ENCODE assay signal across 28 mouse cellular contexts in the genomic region with DNA sequence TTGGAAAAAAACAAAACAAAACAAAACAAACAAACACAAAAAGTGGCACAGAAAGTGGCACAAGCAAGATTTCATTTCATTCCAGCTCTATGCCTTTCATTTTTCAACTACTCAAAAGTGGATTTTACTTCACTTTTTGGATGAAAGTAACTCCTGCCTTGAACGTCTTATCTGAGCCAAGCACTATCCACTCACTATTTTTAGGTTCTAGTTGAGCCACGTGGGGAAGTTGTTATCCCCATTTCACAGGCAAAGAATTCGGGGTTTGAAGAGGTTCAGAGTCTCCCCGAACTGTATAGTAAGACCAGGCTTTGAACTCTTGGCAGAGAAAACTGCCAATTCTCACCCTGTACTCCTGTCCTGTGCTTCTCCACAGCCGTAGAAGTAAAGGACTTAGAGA. TPM values are rescaled to one million over a fixed set of nuclear protein-coding genes. Genes with fewer than 3 reads are reported as not detected.
DNase-seq lines count a peak whose midpoint lies in the region; ATAC-seq and TF ChIP-seq lines count a peak whose summit lies in the region.
"Had no signal": no experiment of that assay in that cellular context is flagged by ENCODE, and none has a peak within 500 bp of the region (broad histone marks: within the 10 kb centered on the region; RNA-seq: fewer than 3 reads in every experiment).

No protein-coding gene starts in this region.

- TF ChIP-seq CTCF in liver, postnatal 0 days (IDR thresholded peaks at IDR 0.05; ENCODE audit: low read depth) = no peak
- no peak for TF ChIP-seq CTCF in layer of hippocampus, adult 2 months (conservative IDR thresholded peaks at IDR 0.05)

- H3K27me3 ChIP-seq in heart, embryonic 12.5 days (replicated peaks) = no peaks in the 10 kb centered on the region
- no peaks in the 10 kb centered on the region for H3K27me3 ChIP-seq in liver, embryonic 12.5 days (replicated peaks)
- H3K27me3 ChIP-seq in liver, postnatal 0 days (ENCODE audit: insufficient read depth, low read length) = no peaks in the 10 kb centered on the region
- no peaks in the 10 kb centered on the region for H3K27me3 ChIP-seq in liver, embryonic 13.5 days
- no peaks in the 10 kb centered on the region for H3K27me3 ChIP-seq in kidney, embryonic 15.5 days
- H3K27me3 ChIP-seq: forebrain, embryonic 13.5 days; midbrain, embryonic 15.5 days; Patski had no signal

- peak overlapping the region; percentile 44 for H3K27ac ChIP-seq in heart, embryonic 12.5 days (ENCODE audit: poor library complexity, severe bottlenecking)
- peak overlapping the region; percentile 12; the same call in 1 of the 2 replicates for H3K27ac ChIP-seq in liver, embryonic 12.5 days
- H3K27ac ChIP-seq in liver, postnatal 0 days (ENCODE audit: low read depth) = no peak overlapping the region
- H3K27ac ChIP-seq in liver, embryonic 13.5 days = peak overlapping the region; percentile 43; the same call in 1 of the 2 replicates
- no peak overlapping the region for H3K27ac ChIP-seq in kidney, embryonic 15.5 days
- no peak overlapping the region for H3K27ac ChIP-seq in layer of hippocampus, adult 2 months
- H3K27ac ChIP-seq: forebrain, embryonic 13.5 days; macrophage; midbrain, embryonic 15.5 days; stomach, postnatal 0 days had no signal

- H3K4me1 ChIP-seq in heart, embryonic 12.5 days (replicated peaks) = peaks cover 63% of the 10 kb centered on the region
- H3K4me1 ChIP-seq in liver, embryonic 12.5 days = peaks cover 66% of the 10 kb centered on the region
- peaks cover 33% of the 10 kb centered on the region for H3K4me1 ChIP-seq in liver, postnatal 0 days (ENCODE audit: insufficient read depth)
- H3K4me1 ChIP-seq in liver, embryonic 13.5 days (replicated peaks) = peaks cover 77% of the 10 kb centered on the region
- H3K4me1 ChIP-seq in kidney, embryonic 15.5 days = peaks cover 27% of the 10 kb centered on the region
- H3K4me1 ChIP-seq: forebrain, embryonic 13.5 days; midbrain, embryonic 15.5 days had no signal

- WGBS in heart, embryonic 12.5 days = 37% methylated on average over 5 of the region's 5 CpGs
- WGBS in liver, embryonic 12.5 days (ENCODE audit: insufficient replicate concordance) = 28% methylated on average over 5 of the region's 5 CpGs
- WGBS in liver, postnatal 0 days (ENCODE audit: insufficient replicate concordance) = 33% methylated on average over 5 of the region's 5 CpGs
- 18% methylated on average over 5 of the region's 5 CpGs for WGBS in liver, embryonic 13.5 days (ENCODE audit: insufficient replicate concordance)
- 85% methylated on average over 5 of the region's 5 CpGs for WGBS in kidney, embryonic 15.5 days

- H3K4me3 ChIP-seq in heart, embryonic 12.5 days = no peak overlapping the region
- no peak overlapping the region for H3K4me3 ChIP-seq in liver, embryonic 12.5 days
- H3K4me3 ChIP-seq in liver, postnatal 0 days (ENCODE audit: low read depth, low read length) = no peak overlapping the region
- no peak overlapping the region for H3K4me3 ChIP-seq in liver, embryonic 13.5 days (replicated peaks)
- no peak overlapping the region for H3K4me3 ChIP-seq in kidney, embryonic 15.5 days (replicated peaks)
- H3K4me3 ChIP-seq in layer of hippocampus, adult 2 months = no peak overlapping the region
- H3K4me3 ChIP-seq: forebrain, embryonic 13.5 days; midbrain, embryonic 15.5 days had no signal

- no peak for TF ChIP-seq EP300 in liver, postnatal 0 days (IDR thresholded peaks at IDR 0.05; ENCODE audit: low read depth)

- no peaks in the 10 kb centered on the region for H3K9me3 ChIP-seq in heart, embryonic 12.5 days (replicated peaks)
- no peaks in the 10 kb centered on the region for H3K9me3 ChIP-seq in liver, embryonic 12.5 days (replicated peaks)
- H3K9me3 ChIP-seq in liver, postnatal 0 days (ENCODE audit: low read length) = no peaks in the 10 kb centered on the region
- no peaks in the 10 kb centered on the region for H3K9me3 ChIP-seq in liver, embryonic 13.5 days (replicated peaks)
- no peaks in the 10 kb centered on the region for H3K9me3 ChIP-seq in kidney, embryonic 15.5 days (replicated peaks)
- H3K9me3 ChIP-seq: forebrain, embryonic 13.5 days; midbrain, embryonic 15.5 days had no signal

- no peak overlapping the region for H3K4me2 ChIP-seq in heart, embryonic 12.5 days
- peak overlapping the region; percentile 15; the same call in 1 of the 2 replicates for H3K4me2 ChIP-seq in liver, embryonic 12.5 days
- H3K4me2 ChIP-seq in liver, postnatal 0 days (ENCODE audit: low read depth, low read length) = no peak overlapping the region
- no peak overlapping the region; the same call in 1 of the 2 replicates for H3K4me2 ChIP-seq in liver, embryonic 13.5 days
- no peak overlapping the region for H3K4me2 ChIP-seq in kidney, embryonic 15.5 days
- H3K4me2 ChIP-seq: forebrain, embryonic 13.5 days; midbrain, embryonic 15.5 days had no signal

- H3K36me3 ChIP-seq in heart, embryonic 12.5 days = peaks cover 15% of the 10 kb centered on the region
- H3K36me3 ChIP-seq in liver, embryonic 12.5 days = peaks cover 44% of the 10 kb centered on the region
- peaks cover 13% of the 10 kb centered on the region for H3K36me3 ChIP-seq in liver, postnatal 0 days (replicated peaks; ENCODE audit: insufficient read depth, low read length)
- H3K36me3 ChIP-seq in liver, embryonic 13.5 days = peaks cover 34% of the 10 kb centered on the region
- H3K36me3 ChIP-seq in kidney, embryonic 15.5 days = peaks cover 13% of the 10 kb centered on the region; the same call in 1 of the 2 replicates
- H3K36me3 ChIP-seq: midbrain, embryonic 15.5 days had no signal

- DNase-seq in heart, adult 9 months (ENCODE audit: low spot score in 2 of 2) = no peak
- DNase-seq in liver, postnatal 0 days = no peak
- DNase-seq in liver, embryonic 13.5 days = no peak
- DNase-seq in layer of hippocampus, adult 2 months (ENCODE audit: low spot score in 2 of 2) = no peak
- DNase-seq: adrenal gland, postnatal 10 days; B cell, adult 2 months; cerebellum, adult 8-10 months; cerebellum, postnatal 25 days; gastrocnemius, postnatal 36 days; kidney, adult 18-20 months; kidney, postnatal 36 days; layer of hippocampus, postnatal 36 days; left cerebral cortex, postnatal 4 days; lung, adult 2 months; lung, postnatal 10 days; right cerebral cortex, adult 18-20 months; right cerebral cortex, postnatal 4 days; thymus, adult 18-20 months; thymus, postnatal 25 days had no signal

- ATAC-seq in heart, embryonic 12.5 days (ENCODE audit: insufficient number of reproducible peaks, low FRiP score) = no peak
- ATAC-seq in liver, embryonic 12.5 days = peak; percentile 59; the same call in 1 of the 2 replicates
- ATAC-seq in liver, postnatal 0 days = no peak
- no peak for ATAC-seq in liver, embryonic 13.5 days (ENCODE audit: low read depth)
- ATAC-seq in kidney, embryonic 15.5 days (replicated peaks; ENCODE audit: low FRiP score) = no peak
- ATAC-seq: forebrain, embryonic 13.5 days; hindbrain, embryonic 16.5 days; midbrain, embryonic 15.5 days; Patski had no signal

- no peak overlapping the region for H3K9ac ChIP-seq in heart, embryonic 12.5 days
- H3K9ac ChIP-seq in liver, embryonic 12.5 days = no peak overlapping the region
- no peak overlapping the region for H3K9ac ChIP-seq in liver, postnatal 0 days (replicated peaks)
- H3K9ac ChIP-seq in liver, embryonic 13.5 days = no peak overlapping the region; the same call in 1 of the 2 replicates
- no peak overlapping the region for H3K9ac ChIP-seq in kidney, embryonic 15.5 days
- H3K9ac ChIP-seq: forebrain, embryonic 13.5 days; midbrain, embryonic 15.5 days had no signal

RNA-seq across cellular contexts. Expression of a gene that starts 41.7 kb away (rescaled TPM):
- polyA plus RNA-seq in heart, embryonic 12.5 days (2016; fragmentation: Nextera tagmentation; extraction: Ambion mirVana) = 3.6 and 3.7 TPM in 2 replicates
- polyA plus RNA-seq in liver, embryonic 12.5 days (2016; fragmentation: Nextera tagmentation; extraction: Ambion mirVana) = 6.6 and 6.7 TPM in 2 replicates
- 2.7 TPM in 2 replicates for polyA plus RNA-seq in liver, postnatal 0 days (2015; fragmentation: Nextera tagmentation; extraction: Ambion mirVana)
- polyA plus RNA-seq in liver, embryonic 13.5 days (2015; fragmentation: Nextera tagmentation; extraction: Ambion mirVana) = 5.5 and 6.6 TPM in 2 replicates
- 9.5 and 11.8 TPM in 2 replicates for polyA plus RNA-seq in kidney, embryonic 15.5 days (2015; fragmentation: Nextera tagmentation; extraction: Ambion mirVana)
- 1 to 10 TPM; 1.1 to 1.9 TPM for total RNA-seq in layer of hippocampus, adult 2 months (2021)

RNA-seq across cellular contexts. Expression of a gene that starts 50.1 kb away (rescaled TPM):
- 233 and 241 TPM in 2 replicates for polyA plus RNA-seq in heart, embryonic 12.5 days (2016; fragmentation: Nextera tagmentation; extraction: Ambion mirVana)
- 133 and 134 TPM in 2 replicates for polyA plus RNA-seq in liver, embryonic 12.5 days (2016; fragmentation: Nextera tagmentation; extraction: Ambion mirVana)
- polyA plus RNA-seq in liver, postnatal 0 days (2015; fragmentation: Nextera tagmentation; extraction: Ambion mirVana) = 84.9 and 85.0 TPM in 2 replicates
- polyA plus RNA-seq in liver, embryonic 13.5 days (2015; fragmentation: Nextera tagmentation; extraction: Ambion mirVana) = 122 and 139 TPM in 2 replicates
- 167 and 174 TPM in 2 replicates for polyA plus RNA-seq in kidney, embryonic 15.5 days (2015; fragmentation: Nextera tagmentation; extraction: Ambion mirVana)
- 10 to 100 TPM; 93.7 to 93.9 TPM for total RNA-seq in layer of hippocampus, adult 2 months (2021)

Comparison
In these comparisons a context has a peak if more than half of its experiments do, and no peak if none do; other contexts are left out.
1. H3K27ac ChIP-seq: peak in heart, embryonic 12.5 days (single experiment), liver, embryonic 12.5 days (single experiment) and liver, embryonic 13.5 days (single experiment); none in liver, postnatal 0 days (single experiment), kidney, embryonic 15.5 days (single experiment) and layer of hippocampus, adult 2 months (single experiment).